In genomic region chr11:32531871-32532764, GRCm38 (mm10) we compare ENCODE assay signal across 8 mouse cellular contexts. TPM values are rescaled to one million over a fixed set of nuclear protein-coding genes. Genes with fewer than 3 reads are reported as not detected.
DNase-seq lines count a peak whose midpoint lies in the region; ATAC-seq and TF ChIP-seq lines count a peak whose summit lies in the region.

TSS of gene Efcab9 (minus strand) at chr11:32532081.

- ATAC-seq in forebrain, embryonic 12.5 days (ENCODE audit: low FRiP score), result peak; percentile 24; the same call in 1 of the 2 replicates
- no peak for ATAC-seq in liver, embryonic 13.5 days (ENCODE audit: low read depth)

- peaks cover 3% of the 10 kb centered on the region; the same call in 1 of the 2 replicates for H3K27me3 ChIP-seq in ES-Bruce4 (ENCODE audit: control insufficient read depth, insufficient read depth, low read length, poor library complexity, severe bottlenecking)
- peaks cover 49% of the 10 kb centered on the region for H3K27me3 ChIP-seq in forebrain, embryonic 12.5 days
- no peaks in the 10 kb centered on the region for H3K27me3 ChIP-seq in liver, embryonic 13.5 days

- peak within 1 kb of the TSS; percentile 96 for H3K4me3 ChIP-seq in gastrocnemius, adult 2 months
- peak within 1 kb of the TSS; percentile 69 for H3K4me3 ChIP-seq in ES-Bruce4 (ENCODE audit: low read depth, low read length)
- H3K4me3 ChIP-seq in forebrain, embryonic 12.5 days (replicated peaks), result peak within 1 kb of the TSS; percentile 70
- H3K4me3 ChIP-seq in liver, embryonic 13.5 days (replicated peaks), result peak within 1 kb of the TSS; percentile 81

- H3K4me1 ChIP-seq in ES-Bruce4 (ENCODE audit: control insufficient read depth, insufficient read depth, low read length), result no peaks in the 10 kb centered on the region
- peaks cover 24% of the 10 kb centered on the region for H3K4me1 ChIP-seq in forebrain, embryonic 12.5 days
- peaks cover 57% of the 10 kb centered on the region for H3K4me1 ChIP-seq in liver, embryonic 13.5 days (replicated peaks)

- no peak for TF ChIP-seq POLR2A in ES-Bruce4 (IDR thresholded peaks at IDR 0.05; ENCODE audit: insufficient read depth, low read length)

- TF ChIP-seq EP300 in ES-Bruce4 (IDR thresholded peaks at IDR 0.05; ENCODE audit: insufficient read depth, low read depth, low read length), result no peak

- TF ChIP-seq CTCF in gastrocnemius, adult 2 months (IDR thresholded peaks at IDR 0.05), result no peak
- no peak for TF ChIP-seq CTCF in ES-Bruce4 (IDR thresholded peaks at IDR 0.05; ENCODE audit: low read depth, low read length)

- no peaks in the 10 kb centered on the region for H3K36me3 ChIP-seq in ES-Bruce4 (ENCODE audit: control insufficient read depth, insufficient read depth, low read length, poor library complexity, severe bottlenecking)
- H3K36me3 ChIP-seq in forebrain, embryonic 12.5 days (replicated peaks), result 0 out of 2 replicates have a peak, but pooled peaks cover 6% of the 10 kb centered on the region
- no peaks in the 10 kb centered on the region for H3K36me3 ChIP-seq in liver, embryonic 13.5 days

- intact Hi-C loops in gastrocnemius, adult 2 months (cut with DNase I), result loop anchor here (5.0 to 10.0 kb wide), 3 partner anchors 55 to 173 kb away; no protein-coding TSS in a partner anchor
- intact Hi-C loops in gastrocnemius, postnatal 14 days (cut with DNase I; ENCODE audit: low total_unique reads), result loop anchor here (5.0 kb wide), 1 partner anchor 55 kb away; no protein-coding TSS in a partner anchor
- intact Hi-C loops in left cerebral cortex, postnatal 4 days (cut with DNase I), result loop anchor here (5.0 kb wide), 1 partner anchor 55 kb away; no protein-coding TSS in a partner anchor

- WGBS in forebrain, embryonic 12.5 days, result 7% methylated on average over 33 of the region's 33 CpGs
- WGBS in liver, embryonic 13.5 days (ENCODE audit: insufficient replicate concordance), result 7% methylated on average over 33 of the region's 33 CpGs

- H3K9me3 ChIP-seq in ES-Bruce4 (replicated peaks; ENCODE audit: control insufficient read depth, insufficient read depth, low read length, poor library complexity, severe bottlenecking), result no peaks in the 10 kb centered on the region
- no peaks in the 10 kb centered on the region for H3K9me3 ChIP-seq in forebrain, embryonic 12.5 days
- no peaks in the 10 kb centered on the region for H3K9me3 ChIP-seq in liver, embryonic 13.5 days (replicated peaks)

- H3K27ac ChIP-seq in gastrocnemius, adult 2 months, result peak within 1 kb of the TSS; percentile 90
- H3K27ac ChIP-seq in ES-Bruce4 (ENCODE audit: insufficient read depth, low read length), result no peak within 1 kb of the TSS
- no peak within 1 kb of the TSS for H3K27ac ChIP-seq in forebrain, embryonic 12.5 days
- H3K27ac ChIP-seq in liver, embryonic 13.5 days, result peak within 1 kb of the TSS; percentile 84

- H3K4me2 ChIP-seq in forebrain, embryonic 12.5 days, result peak within 1 kb of the TSS; percentile 99
- peak within 1 kb of the TSS; percentile 100 for H3K4me2 ChIP-seq in liver, embryonic 13.5 days

- peak within 1 kb of the TSS; percentile 85 for H3K9ac ChIP-seq in ES-Bruce4 (ENCODE audit: low read depth, poor library complexity, severe bottlenecking)
- H3K9ac ChIP-seq in forebrain, embryonic 12.5 days, result peak within 1 kb of the TSS; percentile 71
- H3K9ac ChIP-seq in liver, embryonic 13.5 days, result peak within 1 kb of the TSS; percentile 87

- DNase-seq in gastrocnemius, adult 2 months, result no peak
- no peak for DNase-seq in gastrocnemius, postnatal 14 days
- DNase-seq in liver, embryonic 13.5 days, result no peak
- no peak for DNase-seq in urinary bladder, adult 18-20 months (ENCODE audit: low spot score in 2 of 2)
- no peak for DNase-seq in left cerebral cortex, postnatal 4 days
- DNase-seq in adrenal gland, adult 18-20 months (ENCODE audit: low spot score in 2 of 2), result no peak

RNA-seq across cellular contexts. Expression of gene Efcab9, which starts in this region (rescaled TPM):
- total RNA-seq in gastrocnemius, adult 2 months (2021), result 1 to 10 TPM; 1.0 to 2.0 TPM
- total RNA-seq in gastrocnemius, postnatal 14 days (2021), result under 1 TPM; 0.47 to 0.70 TPM
- not detected in 2 replicates for polyA plus RNA-seq in ES-Bruce4 (2011; ENCODE audit: insufficient read depth, insufficient read length, low read depth, missing spikeins)
- 0.27 TPM in 1 of 2 replicates, not detected in the other for polyA plus RNA-seq in forebrain, embryonic 12.5 days (2016; fragmentation: Nextera tagmentation; extraction: Ambion mirVana)
- polyA plus RNA-seq in liver, embryonic 13.5 days (2015; fragmentation: Nextera tagmentation; extraction: Ambion mirVana), result 0.46 and 0.74 TPM in 2 replicates
- under 1 TPM; 0.54 to 0.99 TPM for total RNA-seq in left cerebral cortex, postnatal 4 days (2021)
- 1 to 10 TPM; 1.0 to 1.6 TPM for total RNA-seq in adrenal gland, adult 18-20 months (2021)

Comparison
In these comparisons a context has a peak if more than half of its experiments do, and no peak if none do; other contexts are left out.
1. Peak in ATAC-seq, H3K4me3 ChIP-seq, H3K9ac ChIP-seq and H3K4me2 ChIP-seq in forebrain, embryonic 12.5 days; RNA of the gene not detected or under 1 TPM.
2. H3K27ac ChIP-seq: peak in gastrocnemius, adult 2 months (single experiment) and liver, embryonic 13.5 days (single experiment); none in ES-Bruce4 (single experiment) and forebrain, embryonic 12.5 days (single experiment).
3. Peak in every context shown above with its lines, with median percentiles within 50 percentile points of each other: H3K4me3 ChIP-seq and H3K9ac ChIP-seq.